19 mouse cellular contexts compared by ENCODE assay signal in genomic region chr2:49471641-49472355, GRCm38 (mm10).
"Had no signal": no experiment of that assay in that cellular context is flagged by ENCODE, and none has a peak within 500 bp of the region (broad histone marks: within the 10 kb centered on the region; RNA-seq: fewer than 3 reads in every experiment).

No protein-coding gene starts in this region.

- H3K4me2 ChIP-seq: limb, embryonic 12.5 days; limb, embryonic 15.5 days; lung, embryonic 15.5 days; midbrain, embryonic 11.5 days; neural tube, embryonic 13.5 days had no signal

- DNase-seq: kidney, adult 2 months; kidney, postnatal 25 days; layer of hippocampus, postnatal 36 days; left cerebral cortex, postnatal 4 days; lung, adult 18-20 months; lung, postnatal 10 days; lung, postnatal 36 days; retina, postnatal 1 day; thymus, adult 18-20 months; thymus, postnatal 36 days had no signal

- H3K9ac ChIP-seq: limb, embryonic 12.5 days; limb, embryonic 15.5 days; liver, embryonic 14.5 days; lung, embryonic 15.5 days; neural tube, embryonic 13.5 days had no signal

- H3K4me3 ChIP-seq: limb, embryonic 12.5 days; limb, embryonic 15.5 days; lung, embryonic 15.5 days; myocyte; neural tube, embryonic 13.5 days had no signal

- H3K36me3 ChIP-seq: limb, embryonic 12.5 days; limb, embryonic 15.5 days; lung, embryonic 15.5 days; neural tube, embryonic 13.5 days had no signal

- H3K9me3 ChIP-seq: limb, embryonic 12.5 days; limb, embryonic 15.5 days; lung, embryonic 15.5 days; neural tube, embryonic 13.5 days had no signal

- H3K27ac ChIP-seq: kidney, postnatal 0 days; limb, embryonic 12.5 days; limb, embryonic 15.5 days; liver, embryonic 14.5 days; lung, embryonic 15.5 days; neural tube, embryonic 13.5 days had no signal

- ATAC-seq: midbrain, embryonic 16.5 days had no signal

- H3K27me3 ChIP-seq: limb, embryonic 12.5 days; limb, embryonic 15.5 days; lung, embryonic 15.5 days; neural tube, embryonic 13.5 days had no signal
